Mouse (Mus musculus): ENCODE data around the gene Tmem53. TPM values are rescaled to one million over a fixed set of nuclear protein-coding genes. Genes with fewer than 3 reads are reported as not detected.

Gene Tmem53
- polyA plus RNA-seq, 1 experiment from 2014 or later, result 11.6 TPM

DNA sequence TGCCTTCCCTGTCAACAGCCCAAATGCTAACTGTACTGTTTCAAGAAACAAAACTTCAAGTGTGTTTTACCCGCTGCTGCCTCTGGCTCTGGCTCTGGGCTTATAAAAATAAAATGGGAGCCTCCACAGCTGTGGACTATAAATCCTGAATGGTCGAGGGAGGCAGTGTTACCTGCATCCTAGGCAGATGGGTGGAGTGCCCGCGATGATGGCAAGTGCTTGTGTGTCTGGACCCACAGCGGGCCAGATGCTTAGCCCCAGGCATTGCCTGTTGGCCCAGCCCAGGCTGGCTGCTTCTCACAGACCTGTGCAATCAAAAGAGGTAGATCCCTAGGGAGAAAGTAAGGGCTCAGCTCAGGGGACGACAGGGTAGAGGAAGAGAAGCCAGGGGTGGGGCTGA is 65.0 kb downstream of the Tmem53 start:
- peak overlapping the region; percentile 41 for H3K4me2 ChIP-seq (replicated peaks)
- H3K9me3 ChIP-seq (ENCODE audit: control insufficient read depth, low read length), result no peaks in the 10 kb centered on the region
- peak overlapping the region; percentile 39; the same call in 1 of the 2 replicates for H3K9ac ChIP-seq
- DNase-seq (ENCODE audit: low spot score), result no peak
- H3K36me3 ChIP-seq (replicated peaks; ENCODE audit: control insufficient read depth, insufficient read depth), result no peaks in the 10 kb centered on the region
- H3K4me3 ChIP-seq (replicated peaks; ENCODE audit: low read length), result no peak overlapping the region
- WGBS, result 41% methylated on average over 6 of the region's 6 CpGs
- peak overlapping the region; percentile 49; the same call in 1 of the 2 replicates for H3K27ac ChIP-seq
- ATAC-seq (ENCODE audit: low FRiP score), result no peak
- H3K4me1 ChIP-seq (replicated peaks; ENCODE audit: control insufficient read depth, insufficient read depth, low read length), result peaks cover 49% of the 10 kb centered on the region
- peaks cover 46% of the 10 kb centered on the region for H3K27me3 ChIP-seq (ENCODE audit: control insufficient read depth, insufficient read depth, low read length)

- 7% methylated on average over 18 of the region's 18 CpGs for WGBS
- DNase-seq (ENCODE audit: low spot score) (peak; percentile 56), ATAC-seq (ENCODE audit: low FRiP score) (0 out of 2 replicates have a peak, but pooled peaks have one; percentile 42)
- H3K27ac ChIP-seq, result peak overlapping the region; percentile 49; the same call in 1 of the 2 replicates
- H3K9ac ChIP-seq, result peak overlapping the region; percentile 39; the same call in 1 of the 2 replicates
- H3K4me2 ChIP-seq (replicated peaks), result peak overlapping the region; percentile 41
- 0 out of 2 replicates have a peak overlapping the region, but pooled peaks have one; percentile 0 for H3K4me3 ChIP-seq (replicated peaks; ENCODE audit: low read length)
- peaks cover 48% of the 10 kb centered on the region for H3K4me1 ChIP-seq (replicated peaks; ENCODE audit: control insufficient read depth, insufficient read depth, low read length)
- no peaks in the 10 kb centered on the region for H3K36me3 ChIP-seq (replicated peaks; ENCODE audit: control insufficient read depth, insufficient read depth)
- H3K9me3 ChIP-seq (ENCODE audit: control insufficient read depth, low read length), result no peaks in the 10 kb centered on the region
- peaks cover 47% of the 10 kb centered on the region for H3K27me3 ChIP-seq (ENCODE audit: control insufficient read depth, insufficient read depth, low read length)
Observed at GRCm38 (mm10) chr4:117317701-117318190, 66.0 kb downstream of the Tmem53 start.

Other genes with a start within 250 kb of the Tmem53 start
- gene Eif2b3, start 232.5 kb upstream of the Tmem53 start, polyA plus RNA-seq (2014; fragmentation: Nextera tagmentation; extraction: Ambion mirVana), result 48.6 and 49.4 TPM in 2 replicates
- 5.6 and 7.7 TPM in 2 replicates for gene Ptch2, start 155.9 kb upstream of the Tmem53 start, polyA plus RNA-seq (2014; fragmentation: Nextera tagmentation; extraction: Ambion mirVana)
- gene Btbd19, start 126.2 kb upstream of the Tmem53 start, polyA plus RNA-seq (2014; fragmentation: Nextera tagmentation; extraction: Ambion mirVana), result 3.1 and 3.2 TPM in 2 replicates
- gene Tctex1d4, start 125.2 kb upstream of the Tmem53 start, polyA plus RNA-seq (2014; fragmentation: Nextera tagmentation; extraction: Ambion mirVana), result 0.82 and 1.6 TPM in 2 replicates
- 17.4 and 21.7 TPM in 2 replicates for gene Plk3, start 118.0 kb upstream of the Tmem53 start, polyA plus RNA-seq (2014; fragmentation: Nextera tagmentation; extraction: Ambion mirVana)
- 549 and 672 TPM in 2 replicates for gene Rps8, start 95.7 kb upstream of the Tmem53 start, polyA plus RNA-seq (2014; fragmentation: Nextera tagmentation; extraction: Ambion mirVana)
- 8.6 and 10.3 TPM in 2 replicates for gene Kif2c, start 69.3 kb upstream of the Tmem53 start, polyA plus RNA-seq (2014; fragmentation: Nextera tagmentation; extraction: Ambion mirVana)
- gene Armh1, start 174 bp downstream of the Tmem53 start, polyA plus RNA-seq (2014; fragmentation: Nextera tagmentation; extraction: Ambion mirVana), result 1.2 and 1.3 TPM in 2 replicates
- 87.8 and 94.0 TPM in 2 replicates for gene Rnf220, start 245.1 kb downstream of the Tmem53 start, polyA plus RNA-seq (2014; fragmentation: Nextera tagmentation; extraction: Ambion mirVana)

Data from hindbrain, embryonic 14.5 days (tissue).